Mouse (Mus musculus): ENCODE data around the gene Cd37. TPM values are rescaled to one million over a fixed set of nuclear protein-coding genes. Genes with fewer than 3 reads are reported as not detected.
A peak's percentile ranks its signal among the peaks of the same experiment; 100 is the strongest.

Gene Cd37
- polyA plus RNA-seq, 1 experiment from 2014 or later = 2.6 TPM

DNA sequence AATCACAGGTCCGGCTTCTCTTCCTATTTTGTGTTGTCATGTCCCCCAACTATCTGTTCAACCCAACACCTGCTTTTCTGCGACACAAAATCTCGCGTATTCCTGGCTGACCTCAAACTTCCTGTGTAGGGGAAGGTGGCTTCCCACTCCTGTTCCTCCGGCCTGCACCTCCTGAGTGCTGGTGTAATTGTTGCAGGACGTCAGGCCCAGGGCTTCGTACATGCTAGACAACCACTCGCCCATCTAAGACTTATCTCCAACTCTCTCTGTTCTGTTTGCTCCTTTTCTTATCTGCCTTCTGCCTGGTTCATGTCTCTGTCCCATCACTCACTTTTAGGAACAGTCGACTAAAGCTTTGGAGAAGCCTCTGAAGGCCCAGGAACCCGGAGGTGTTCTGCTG, 27.8 kb downstream of the Cd37 start:
- Histone ChIP-seq H3K4me1 (replicated peaks; ENCODE audit: insufficient read depth, low read length) (0 out of 2 replicates have a peak, but pooled peaks cover 6% of the 10 kb centered on the region), H3K27ac (no peak overlapping the region), H3K9me3 (replicated peaks; ENCODE audit: low read length) (no peaks in the 10 kb centered on the region), H3K9ac (ENCODE audit: low read depth, low read length) (peak overlapping the region; percentile 18; the same call in 1 of the 2 replicates), H3K36me3 (ENCODE audit: insufficient read depth, low read length) (no peaks in the 10 kb centered on the region), H3K4me3 (replicated peaks; ENCODE audit: low read depth, low read length) (no peak overlapping the region), H3K4me2 (ENCODE audit: low read length) (no peak overlapping the region), H3K27me3 (ENCODE audit: insufficient read depth, low read length) (peaks cover 6% of the 10 kb centered on the region; the same call in 1 of the 2 replicates)
- no peak for DNase-seq (ENCODE audit: low spot score)
- no peak for ATAC-seq (replicated peaks; ENCODE audit: low FRiP score, low read depth)
- WGBS = 61% methylated on average over 10 of the region's 10 CpGs
- no peak for TF ChIP-seq CTCF (IDR thresholded peaks at IDR 0.05; ENCODE audit: low read depth)

DNA sequence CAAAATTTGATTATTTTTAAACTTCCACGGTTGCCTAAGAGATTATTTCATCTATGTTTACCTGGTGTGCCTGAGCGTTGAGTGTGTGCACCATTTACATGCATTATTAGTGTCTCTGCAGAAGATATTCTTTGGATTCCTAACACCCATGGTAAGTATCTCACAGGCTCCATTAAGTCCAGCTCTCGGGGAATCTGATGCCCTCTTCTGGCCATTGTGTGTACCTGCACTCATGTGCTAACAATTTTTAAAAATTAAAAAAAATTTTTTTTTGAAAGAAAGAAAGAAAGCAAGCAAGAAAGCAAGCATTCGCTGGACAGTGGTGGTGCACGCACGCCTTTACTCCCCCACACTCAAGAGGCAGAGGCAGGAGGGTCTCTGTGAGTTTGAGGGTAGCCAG, 30.7 kb downstream of the Cd37 start:
- H3K4me3 ChIP-seq (replicated peaks; ENCODE audit: low read depth, low read length) = no peak overlapping the region
- H3K4me2 ChIP-seq (ENCODE audit: low read length) = no peak overlapping the region
- H3K4me1 ChIP-seq (replicated peaks; ENCODE audit: insufficient read depth, low read length) = peaks cover 6% of the 10 kb centered on the region; the same call in 1 of the 2 replicates
- H3K27me3 ChIP-seq (ENCODE audit: insufficient read depth, low read length) = peaks cover 6% of the 10 kb centered on the region; the same call in 1 of the 2 replicates
- TF ChIP-seq CTCF (IDR thresholded peaks at IDR 0.05; ENCODE audit: low read depth) = peak; percentile 34; the same call in 1 of the 2 replicates
- no peaks in the 10 kb centered on the region for H3K9me3 ChIP-seq (replicated peaks; ENCODE audit: low read length)
- H3K27ac ChIP-seq = no peak overlapping the region
- ATAC-seq (replicated peaks; ENCODE audit: low FRiP score, low read depth) (no peak), DNase-seq (ENCODE audit: low spot score) (no peak)
- WGBS = 78% methylated on average over 6 of the region's 6 CpGs
- H3K9ac ChIP-seq (ENCODE audit: low read depth, low read length) = no peak overlapping the region
- H3K36me3 ChIP-seq (ENCODE audit: insufficient read depth, low read length) = no peaks in the 10 kb centered on the region

DNA sequence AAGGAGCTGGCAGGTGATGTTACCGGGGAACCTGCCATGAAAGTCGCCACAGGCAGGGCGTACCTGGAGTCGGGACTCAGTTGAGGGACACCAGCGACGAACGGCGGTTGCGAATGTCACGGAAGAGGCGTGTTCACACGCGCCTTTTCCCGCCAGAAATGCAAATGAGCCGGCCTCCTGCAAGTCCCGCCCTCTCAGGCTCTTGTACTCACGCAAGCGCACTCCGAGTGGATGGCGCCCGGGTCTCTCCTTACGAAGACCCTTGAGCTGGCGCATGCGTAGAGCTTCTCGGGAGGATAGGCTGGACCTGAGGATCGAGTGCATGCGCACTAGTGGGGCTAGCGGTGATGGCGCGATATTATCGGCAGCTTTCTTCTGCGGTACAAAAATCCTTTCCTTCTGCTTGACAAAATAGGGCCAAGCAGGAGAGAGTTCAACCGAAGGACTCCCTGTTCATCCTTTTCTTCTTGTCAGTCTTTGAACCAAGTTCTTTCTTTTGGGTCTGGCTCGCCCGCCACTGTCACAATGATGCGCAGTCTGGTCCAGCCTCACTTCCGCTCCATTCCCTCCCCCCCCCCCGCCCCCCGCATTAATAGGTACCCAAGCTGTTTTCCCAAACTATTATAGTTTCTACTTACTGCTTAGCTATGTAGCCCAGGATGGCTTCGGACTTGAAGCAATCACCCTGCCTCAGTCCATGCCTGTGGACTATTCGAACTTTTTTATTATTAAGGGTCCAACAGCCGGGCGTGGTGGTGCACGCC, 34.4 kb downstream of the Cd37 start, which contains the start of gene Ccdc155:
Gene Ccdc155, minus strand, starts transcription at position 513 of the 764 bp plus-strand sequence.
- WGBS = 8% methylated on average over 44 of the region's 44 CpGs
- peak within 1 kb of the TSS; percentile 32 for H3K4me3 ChIP-seq (replicated peaks; ENCODE audit: low read depth, low read length)
- H3K27ac ChIP-seq = no peak within 1 kb of the TSS
- H3K4me2 ChIP-seq (ENCODE audit: low read length) = peak within 1 kb of the TSS; percentile 54
- no peaks in the 10 kb centered on the region for H3K36me3 ChIP-seq (ENCODE audit: insufficient read depth, low read length)
- ATAC-seq (replicated peaks; ENCODE audit: low FRiP score, low read depth) (peak; percentile 90), DNase-seq (ENCODE audit: low spot score) (peak; percentile 99)
- no peaks in the 10 kb centered on the region; the same call in 1 of the 2 replicates for H3K4me1 ChIP-seq (replicated peaks; ENCODE audit: insufficient read depth, low read length)
- H3K27me3 ChIP-seq (ENCODE audit: insufficient read depth, low read length) = no peaks in the 10 kb centered on the region
- TF ChIP-seq CTCF (IDR thresholded peaks at IDR 0.05; ENCODE audit: low read depth) = no peak
- H3K9me3 ChIP-seq (replicated peaks; ENCODE audit: low read length) = no peaks in the 10 kb centered on the region
- H3K9ac ChIP-seq (ENCODE audit: low read depth, low read length) = peak within 1 kb of the TSS; percentile 37; the same call in 1 of the 2 replicates

DNA sequence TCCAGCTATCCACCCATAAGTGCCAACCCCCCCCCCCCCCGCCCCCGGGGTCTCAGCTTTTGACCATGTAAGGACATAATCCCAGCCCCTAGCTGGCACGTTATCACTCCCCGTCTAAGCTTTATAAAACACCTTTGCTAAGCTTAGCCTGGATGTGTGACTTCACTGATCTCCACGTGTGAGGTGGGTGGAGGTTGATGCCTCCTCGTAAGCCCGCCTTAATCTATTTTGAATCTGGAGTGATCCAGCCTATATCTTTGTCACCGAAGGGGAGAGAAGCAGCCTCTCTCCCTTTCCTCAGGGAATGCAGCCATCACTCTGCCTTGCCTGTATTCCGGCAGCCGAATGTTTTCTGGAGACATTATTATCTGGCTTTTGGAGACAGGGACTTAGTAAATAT, 36.3 kb downstream of the Cd37 start:
- DNase-seq (ENCODE audit: low spot score) (no peak), ATAC-seq (replicated peaks; ENCODE audit: low FRiP score, low read depth) (no peak)
- Histone ChIP-seq H3K27me3 (ENCODE audit: insufficient read depth, low read length) (no peaks in the 10 kb centered on the region), H3K9ac (ENCODE audit: low read depth, low read length) (no peak overlapping the region), H3K4me3 (replicated peaks; ENCODE audit: low read depth, low read length) (no peak overlapping the region), H3K4me1 (replicated peaks; ENCODE audit: insufficient read depth, low read length) (no peaks in the 10 kb centered on the region; the same call in 1 of the 2 replicates), H3K36me3 (ENCODE audit: insufficient read depth, low read length) (no peaks in the 10 kb centered on the region), H3K4me2 (ENCODE audit: low read length) (no peak overlapping the region), H3K27ac (no peak overlapping the region), H3K9me3 (replicated peaks; ENCODE audit: low read length) (no peaks in the 10 kb centered on the region)
- 44% methylated on average over 10 of the region's 10 CpGs for WGBS
- no peak for TF ChIP-seq CTCF (IDR thresholded peaks at IDR 0.05; ENCODE audit: low read depth)

DNA sequence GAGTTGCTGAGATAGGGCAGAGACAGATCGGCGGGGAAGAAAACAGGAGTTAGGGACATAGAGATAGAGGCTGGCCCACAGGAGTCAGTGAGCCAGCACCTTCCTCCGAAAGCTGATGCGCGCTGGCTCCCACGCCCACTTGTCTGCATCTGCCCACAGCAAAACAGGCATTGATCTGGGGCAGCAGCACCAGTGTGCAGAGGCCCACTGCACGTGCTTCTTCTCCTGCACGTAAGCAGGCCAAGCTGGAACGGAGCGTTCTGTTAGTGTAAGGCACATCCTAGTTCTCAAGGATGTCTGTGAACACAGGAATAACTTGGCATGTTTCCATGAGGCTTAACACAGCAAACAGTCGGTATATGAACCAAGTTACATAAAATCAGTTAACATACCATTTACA, 40.0 kb downstream of the Cd37 start:
- DNase-seq (ENCODE audit: low spot score) = no peak
- H3K27ac ChIP-seq = no peak overlapping the region
- H3K4me3 ChIP-seq (replicated peaks; ENCODE audit: low read depth, low read length) = no peak overlapping the region
- 78% methylated on average over 11 of the region's 11 CpGs for WGBS
- H3K36me3 ChIP-seq (ENCODE audit: insufficient read depth, low read length) = no peaks in the 10 kb centered on the region
- no peak for ATAC-seq (replicated peaks; ENCODE audit: low FRiP score, low read depth)
- no peaks in the 10 kb centered on the region for H3K9me3 ChIP-seq (replicated peaks; ENCODE audit: low read length)
- H3K27me3 ChIP-seq (ENCODE audit: insufficient read depth, low read length) = no peaks in the 10 kb centered on the region
- H3K4me1 ChIP-seq (replicated peaks; ENCODE audit: insufficient read depth, low read length) = no peaks in the 10 kb centered on the region
- no peak overlapping the region for H3K9ac ChIP-seq (ENCODE audit: low read depth, low read length)
- TF ChIP-seq CTCF (IDR thresholded peaks at IDR 0.05; ENCODE audit: low read depth) = no peak
- H3K4me2 ChIP-seq (ENCODE audit: low read length) = no peak overlapping the region

DNA sequence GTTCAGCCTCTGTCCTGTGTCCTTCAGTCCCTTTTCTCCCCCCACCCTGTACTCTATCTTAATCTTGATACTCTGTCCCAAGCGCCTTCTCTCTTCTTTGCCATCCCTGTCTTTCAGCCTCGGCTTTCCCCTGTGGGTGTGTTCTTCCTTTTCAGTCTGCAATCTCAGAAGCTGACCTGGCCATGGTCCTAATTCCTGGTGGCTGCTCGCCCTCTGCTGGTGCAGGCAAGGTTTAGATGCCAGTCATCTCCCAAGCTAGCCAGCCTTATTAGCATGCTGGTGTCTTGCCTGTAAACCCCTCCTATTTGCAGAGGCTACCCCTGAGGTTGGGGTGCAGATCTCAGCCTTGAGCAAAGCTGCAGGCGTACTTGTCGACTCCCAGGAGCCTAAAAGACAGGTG, 40.5 kb downstream of the Cd37 start:
- H3K4me2 ChIP-seq (ENCODE audit: low read length) = no peak overlapping the region
- no peaks in the 10 kb centered on the region for H3K36me3 ChIP-seq (ENCODE audit: insufficient read depth, low read length)
- H3K27ac ChIP-seq = no peak overlapping the region
- DNase-seq (ENCODE audit: low spot score) (peak; percentile 90), ATAC-seq (replicated peaks; ENCODE audit: low FRiP score, low read depth) (no peak)
- H3K27me3 ChIP-seq (ENCODE audit: insufficient read depth, low read length) = no peaks in the 10 kb centered on the region
- H3K9ac ChIP-seq (ENCODE audit: low read depth, low read length) = no peak overlapping the region
- 13% methylated on average over 5 of the region's 5 CpGs for WGBS
- peak; percentile 95 for TF ChIP-seq CTCF (IDR thresholded peaks at IDR 0.05; ENCODE audit: low read depth)
- H3K4me3 ChIP-seq (replicated peaks; ENCODE audit: low read depth, low read length) = no peak overlapping the region
- H3K9me3 ChIP-seq (replicated peaks; ENCODE audit: low read length) = no peaks in the 10 kb centered on the region
- no peaks in the 10 kb centered on the region for H3K4me1 ChIP-seq (replicated peaks; ENCODE audit: insufficient read depth, low read length)
